Mouse (Mus musculus): ENCODE data around the gene Gm49322.
"Not testable (repeated sequence)": the region's sequence is repeated elsewhere in the genome, so short reads cannot be mapped to it uniquely, and the experiment has no call there.

Gm49322 gene

GRCm38 (mm10) chr10:80613821-80614220 lies 8.0 kb downstream of the Gm49322 start:
- DNase-seq = no peak

DNA sequence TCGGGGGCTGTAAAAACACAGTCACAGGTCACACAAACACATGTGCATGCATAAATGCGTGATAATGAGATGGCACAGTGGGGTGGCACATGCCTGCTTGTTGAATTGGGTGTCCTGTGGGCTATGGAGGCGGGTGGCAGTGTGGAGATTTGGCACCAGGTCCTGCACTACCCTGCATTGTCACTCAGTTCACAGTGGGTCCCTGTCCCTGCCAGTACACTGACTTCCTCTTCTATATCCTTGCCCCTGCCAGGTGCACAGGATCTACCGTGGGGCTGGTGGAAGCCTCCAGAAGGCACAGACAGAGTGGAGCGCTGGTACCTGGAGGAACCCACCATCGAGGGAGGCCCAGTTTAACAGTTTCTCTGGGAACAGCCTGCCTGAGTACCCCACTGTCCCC lies 8.5 kb downstream of the Gm49322 start:
- no peak for DNase-seq

DNA sequence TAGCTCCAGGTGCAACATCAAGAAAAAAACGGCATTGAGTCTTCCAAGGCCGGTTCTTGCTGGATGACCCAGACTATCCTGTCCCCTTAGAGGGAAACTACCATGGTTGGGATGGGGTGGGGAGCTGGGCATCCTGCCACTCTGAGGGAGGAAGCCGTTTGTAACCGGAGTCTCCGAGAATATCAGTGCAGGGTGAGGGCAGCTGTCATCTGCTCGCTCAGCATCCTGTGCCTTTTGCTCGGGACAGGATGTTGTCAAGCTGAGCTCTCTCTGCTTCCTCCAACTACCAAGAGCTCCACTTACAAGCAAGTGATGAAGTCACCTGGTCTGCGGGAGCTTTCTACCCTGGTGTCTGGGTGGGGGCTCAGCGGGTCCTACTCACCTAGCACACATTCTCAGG lies 12.4 kb downstream of the Gm49322 start:
- DNase-seq = peak; percentile 44

DNA sequence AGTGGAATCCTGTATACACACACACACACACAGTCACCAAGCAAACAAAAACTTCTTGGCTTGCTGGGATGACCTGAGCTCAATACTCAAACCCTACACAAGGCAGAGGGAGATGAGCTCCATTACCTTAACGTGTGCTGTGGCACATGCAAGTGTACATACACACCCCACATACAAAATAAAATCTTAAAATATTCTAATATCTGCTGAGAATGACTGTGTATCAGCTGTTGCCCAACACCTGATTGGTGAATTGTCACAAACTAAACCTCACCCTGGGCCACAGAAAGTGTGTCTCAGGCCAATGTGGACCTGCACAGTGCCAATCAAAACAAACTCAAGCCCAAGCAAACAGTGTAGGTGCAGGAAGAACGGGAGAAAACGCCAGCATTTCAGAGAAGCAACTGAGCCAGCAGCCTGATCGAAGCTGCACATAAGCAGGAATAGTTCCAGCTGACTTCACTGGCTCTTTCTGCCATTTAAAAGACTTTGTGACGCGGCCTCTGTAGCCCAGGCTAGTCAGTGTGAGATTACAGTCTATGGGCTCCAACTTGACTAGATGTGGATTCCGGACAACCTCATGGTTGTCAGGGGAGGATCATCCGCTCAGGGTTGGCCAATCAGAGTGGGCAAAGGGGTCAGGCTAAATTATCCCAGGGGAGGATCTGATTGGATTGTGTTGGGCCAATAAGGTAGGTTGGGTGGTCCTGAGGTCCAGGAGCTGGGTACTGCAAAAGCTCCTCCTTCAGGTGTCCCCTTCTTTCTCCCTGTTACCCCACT lies 13.8 kb downstream of the Gm49322 start:
- DNase-seq = no peak

DNA sequence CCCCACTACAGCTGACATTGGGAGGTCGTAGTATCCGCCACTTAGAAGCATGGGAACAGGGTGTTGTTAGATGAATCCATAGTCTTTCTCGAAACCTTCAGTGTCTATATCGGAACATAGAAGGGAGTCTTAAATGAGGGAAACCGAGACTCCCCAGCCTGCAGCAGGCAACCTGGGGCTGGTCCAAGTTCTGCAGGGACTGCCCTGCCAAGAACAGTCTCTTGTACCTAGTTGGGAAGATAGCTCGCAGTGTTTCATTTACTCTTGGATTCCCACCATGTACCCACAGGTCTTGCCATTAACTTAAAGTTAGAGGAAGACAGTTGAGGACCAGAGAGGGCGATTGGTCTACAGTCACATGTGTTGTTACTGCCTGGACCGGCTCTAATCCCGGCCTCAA lies 14.5 kb downstream of the Gm49322 start:
- DNase-seq = no peak

DNA sequence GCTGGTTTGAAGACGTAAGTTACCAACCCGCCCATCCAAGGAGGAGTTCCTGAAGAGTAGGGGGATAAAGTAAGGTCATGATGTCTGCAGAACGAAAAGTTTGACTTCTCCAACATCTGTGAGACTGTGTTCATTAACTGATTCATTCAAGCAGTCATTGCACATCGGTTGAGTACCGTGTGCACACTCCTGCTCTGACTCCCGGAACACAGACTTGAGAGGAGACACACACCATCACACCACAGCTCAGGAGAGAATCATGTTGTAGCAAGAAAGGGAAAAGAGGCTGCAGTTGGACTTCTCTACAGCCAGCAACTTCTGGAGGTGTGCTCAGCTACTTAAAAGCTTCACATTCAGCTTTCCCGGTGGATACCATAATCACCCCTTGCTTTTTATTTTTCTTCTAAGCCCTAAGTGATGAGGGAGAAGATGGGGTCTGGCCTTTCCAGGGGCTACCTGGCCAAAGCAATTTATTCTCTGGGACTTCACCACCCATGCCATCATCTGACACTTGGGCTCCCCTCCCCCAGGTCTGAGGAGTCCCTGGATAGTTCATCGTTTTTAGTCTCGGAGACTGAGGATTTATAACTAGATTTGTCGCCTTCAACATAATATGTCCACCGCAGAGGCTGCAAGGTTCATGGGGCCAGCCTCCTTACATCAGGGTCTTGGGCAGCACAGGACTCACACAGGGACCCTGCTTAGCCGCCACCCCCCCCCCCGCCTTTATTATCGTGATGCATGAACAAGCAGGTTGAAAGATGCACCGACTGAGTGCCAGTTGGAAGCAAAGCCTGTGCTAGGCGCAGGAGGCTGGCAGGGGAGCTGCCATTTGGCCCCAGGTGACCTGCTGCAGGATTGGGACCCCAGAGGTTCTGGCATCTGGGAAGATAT lies 15.2 kb downstream of the Gm49322 start:
- no peak for DNase-seq

DNA sequence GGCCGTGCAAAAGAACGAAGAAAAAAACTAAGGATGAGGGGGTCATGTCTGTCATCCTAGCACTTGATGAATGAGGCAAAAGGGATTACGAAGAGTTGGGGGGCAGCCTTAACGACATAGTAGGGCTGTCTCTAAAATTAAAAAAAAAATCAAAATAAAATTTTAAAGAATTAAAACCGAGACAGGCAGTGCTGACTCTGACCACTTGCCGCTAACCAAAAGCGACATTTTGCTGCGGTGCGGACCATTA lies 15.8 kb downstream of the Gm49322 start:
- no peak for DNase-seq

GRCm38 (mm10) chr10:80621940-80622660 lies 16.3 kb downstream of the Gm49322 start:
- peak; percentile 99 for DNase-seq

DNA sequence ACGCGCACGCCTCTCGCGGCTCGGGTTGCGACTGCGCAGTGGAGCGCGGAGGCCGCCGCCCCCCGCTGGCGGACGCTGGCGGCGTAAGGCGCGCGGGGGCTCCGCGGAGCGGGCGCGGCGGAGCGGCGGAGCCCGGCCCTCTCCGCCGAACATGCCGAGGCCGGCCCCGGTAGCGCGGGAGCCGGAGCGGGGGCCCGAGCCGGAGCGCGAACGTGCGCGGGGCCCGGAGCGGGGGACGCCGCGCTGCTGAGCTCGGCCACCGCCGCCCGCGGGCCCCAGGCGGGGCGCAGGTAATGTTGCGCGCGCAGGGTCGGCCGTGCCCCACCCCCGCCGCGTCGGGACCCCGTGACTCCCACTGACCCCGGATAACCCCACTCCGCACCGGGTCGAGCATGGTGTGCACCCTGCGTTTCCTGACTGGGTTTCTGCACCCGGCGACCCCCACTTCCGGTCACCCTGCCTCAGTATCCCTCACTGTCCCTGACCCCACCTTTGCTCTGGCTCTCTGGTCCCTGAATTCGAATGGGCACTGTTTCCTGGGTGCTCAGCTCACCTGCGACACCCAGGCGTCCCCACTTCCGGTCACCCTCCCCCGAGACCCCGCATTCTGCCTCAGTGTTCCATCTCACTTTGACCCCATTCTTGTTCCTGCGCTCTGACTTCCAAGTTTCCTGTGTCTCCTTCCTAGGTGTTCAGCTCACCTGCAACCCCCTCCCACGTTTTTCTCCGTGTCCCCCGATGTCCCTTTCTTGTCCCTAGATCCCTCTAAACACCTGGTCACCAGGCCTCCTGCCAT lies 17.0 kb downstream of the Gm49322 start, which contains the start of gene Csnk1g2:
Csnk1g2 (plus strand) TSS at position 178 of the 796 bp plus-strand sequence.
- no peak for DNase-seq

GRCm38 (mm10) chr10:80623457-80624191 lies 17.8 kb downstream of the Gm49322 start:
- DNase-seq = peak; percentile 69

DNA sequence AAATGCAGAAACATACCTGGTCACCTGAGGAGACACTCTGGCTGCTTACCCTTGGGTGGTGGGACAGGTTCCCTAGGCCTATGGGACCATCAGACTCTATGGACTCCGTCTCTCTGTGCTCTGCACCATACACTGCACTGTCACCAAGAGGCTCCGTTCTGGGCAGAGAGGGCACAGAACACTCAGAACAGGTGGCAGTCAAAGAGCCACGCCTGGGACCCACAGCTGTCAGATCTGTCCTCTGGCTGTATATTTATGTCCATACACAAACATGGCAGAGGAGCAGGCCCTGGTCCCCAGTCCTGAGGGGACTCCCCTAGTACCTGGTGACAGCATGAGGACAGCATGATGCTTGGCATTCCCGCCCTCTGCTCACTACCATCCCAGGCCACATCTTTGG lies 19.9 kb downstream of the Gm49322 start:
- no peak for DNase-seq

GRCm38 (mm10) chr10:80627685-80628084 lies 21.9 kb downstream of the Gm49322 start:
- DNase-seq = no peak

GRCm38 (mm10) chr10:80628925-80629324 lies 23.1 kb downstream of the Gm49322 start:
- no peak for DNase-seq

- DNase-seq = peak; percentile 61
These were observed 29.5 kb downstream of the Gm49322 start for GRCm38 (mm10) chr10:80635345-80635744.

GRCm38 (mm10) chr10:80646936-80647335 lies 41.1 kb downstream of the Gm49322 start:
- no peak for DNase-seq

GRCm38 (mm10) chr10:80649910-80650309 lies 44.1 kb downstream of the Gm49322 start:
- DNase-seq = not testable (repeated sequence)

GRCm38 (mm10) chr10:80650392-80650791 lies 44.6 kb downstream of the Gm49322 start:
- DNase-seq = no peak

DNA sequence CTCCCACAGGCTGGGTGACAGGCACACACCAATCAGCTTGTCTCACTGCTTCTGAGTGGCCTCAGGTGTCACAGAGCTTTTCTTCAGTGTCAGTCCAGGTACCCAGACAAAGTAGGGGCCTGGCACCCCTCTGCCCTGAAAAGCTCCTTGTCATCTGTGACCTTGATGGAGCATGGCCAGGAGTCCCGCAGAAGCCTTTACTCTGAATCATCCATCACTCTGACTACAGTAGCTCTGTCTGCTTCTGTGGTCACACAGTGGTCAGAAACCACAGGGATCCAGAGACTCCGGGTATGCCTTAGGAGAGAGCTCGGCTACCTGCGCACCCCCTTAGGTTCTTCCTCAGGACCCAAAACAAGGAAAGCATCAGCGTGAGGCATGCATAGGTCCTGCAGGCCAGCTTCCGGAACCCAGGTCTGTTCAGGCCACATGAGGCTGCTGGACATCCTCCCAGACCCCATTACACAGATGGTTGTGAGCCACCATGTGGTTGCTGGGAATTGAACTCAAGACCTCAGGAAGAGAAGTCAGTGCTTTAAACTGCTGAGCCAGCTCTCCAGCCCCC lies 47.4 kb downstream of the Gm49322 start:
- no peak for DNase-seq

DNA sequence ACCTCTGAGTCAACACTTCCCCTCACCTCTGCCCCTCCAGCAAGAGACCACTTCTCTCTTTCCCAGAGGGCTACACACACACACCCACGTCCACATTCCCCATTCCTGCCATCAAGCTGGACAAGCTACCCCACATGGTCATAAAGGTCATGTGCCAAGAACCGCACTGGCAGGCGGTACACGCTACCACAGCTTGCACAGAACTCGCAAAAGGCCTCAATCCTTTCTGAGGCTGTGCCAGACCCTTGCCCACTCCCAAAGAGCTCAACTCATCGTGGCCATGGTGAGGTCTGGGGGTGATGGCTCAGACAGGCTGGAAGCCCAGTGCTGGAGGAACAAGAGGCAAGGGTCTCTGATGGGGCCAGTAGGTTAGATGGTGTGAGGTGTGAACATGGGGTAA lies 49.0 kb downstream of the Gm49322 start:
- no peak for DNase-seq

DNA sequence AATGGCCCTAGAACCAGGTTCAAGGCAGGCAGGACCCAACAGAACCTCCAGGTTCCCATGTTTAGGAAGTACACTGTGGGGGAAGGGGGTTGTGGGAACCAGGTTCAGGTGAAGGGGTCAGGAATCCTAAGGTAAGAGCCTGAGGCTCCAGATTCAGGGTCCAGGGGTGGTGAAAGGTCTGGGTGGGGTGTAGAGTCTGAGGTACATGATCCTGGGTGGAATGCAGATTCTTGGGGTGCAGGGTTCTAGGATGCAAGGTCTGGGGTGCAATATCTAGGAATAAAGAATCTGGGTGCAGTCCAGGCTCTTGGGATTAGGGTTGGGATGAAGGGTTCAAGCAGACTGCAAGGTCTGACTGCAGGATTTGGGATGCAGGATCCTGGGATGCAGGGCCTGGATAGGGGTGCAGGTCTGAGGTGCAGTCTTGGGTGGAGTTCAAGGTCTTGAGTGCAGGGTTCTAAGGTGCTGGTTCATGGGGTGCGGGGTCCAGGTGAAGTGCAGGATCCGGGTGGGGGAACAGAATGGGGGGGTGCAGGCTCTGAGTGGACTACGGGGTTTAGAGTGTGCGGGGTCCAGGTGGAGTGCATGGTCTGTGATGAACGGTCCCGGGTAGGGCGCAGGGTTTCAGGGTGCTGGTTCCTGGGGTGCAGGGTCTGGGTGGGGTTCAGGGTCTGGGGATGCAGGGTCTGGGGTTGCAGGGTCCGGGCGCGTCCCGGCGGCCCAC lies 49.7 kb downstream of the Gm49322 start:
- no peak for DNase-seq

Data from kidney, adult 18-20 months (tissue).